Mouse (Mus musculus) cortical plate, adult 2 months (tissue): ENCODE results near the gene Prr15. TPM values are rescaled to one million over a fixed set of nuclear protein-coding genes. Genes with fewer than 3 reads are reported as not detected.
A peak's percentile ranks its signal among the peaks of the same experiment; 100 is the strongest.

ENCODE experiments used
- H3K27ac ChIP-seq: fragments of 200-500 bp; 2 replicates; pipeline ENCODE4 v1.5.1; 2012; ENCODE audit warnings: low read length, control low read depth, inconsistent platforms; ENCODE audit not compliant: insufficient read depth
- H3K4me1 ChIP-seq: fragments of 200-500 bp; 2 replicates; pipeline ENCODE4 v1.6.1; 2011; ENCODE audit warnings: low read length; ENCODE audit not compliant: control insufficient read depth, insufficient read depth
- H3K4me3 ChIP-seq: fragments of 200-500 bp; 2 replicates; pipeline ENCODE4 v1.5.1; 2011; ENCODE audit warnings: mild to moderate bottlenecking, low read length, control low read depth; ENCODE audit not compliant: insufficient read depth
- CTCF ChIP-seq: fragments of 200-500 bp; IDR thresholded peaks from 2 replicates; pipeline ENCODE4 v1.5.1; 2011; ENCODE audit warnings: mild to moderate bottlenecking, control low read depth, low read length; ENCODE audit not compliant: insufficient read depth; ENCODE audit errors: extremely low read depth
- POLR2A ChIP-seq: fragments of 200-500 bp; IDR thresholded peaks from 2 replicates; pipeline ENCODE4 v1.6.1; 2011; ENCODE audit warnings: mild to moderate bottlenecking, low read length, control low read depth; ENCODE audit not compliant: insufficient read depth; ENCODE audit errors: extremely low read depth
- polyA plus RNA-seq: library from polyadenylated mRNA; depleted of rRNA; stranded (reverse); fragments of >200 nt; gene quantifications from 2 replicates; pipeline ENCODE4 v1.2.3, GENCODE M21; 2012; rRNA removed

Gene Prr15
- polyA plus RNA-seq, result 1.0 and 1.1 TPM in 2 replicates

- TF ChIP-seq CTCF (no peak), POLR2A (no peak)
- Histone ChIP-seq H3K4me1 (no peaks in the 10 kb centered on the region; the same call in 1 of the 2 replicates), H3K4me3 (peak within 1 kb of the TSS; percentile 74), H3K27ac (no peak within 1 kb of the TSS)
These were observed at the start of gene Prr15 for GRCm38 (mm10) chr6:54325246-54325885. Prr15 (plus strand) TSS chr6:54325835.

GRCm38 (mm10) chr6:54277234-54277633 lies 48.4 kb upstream of the Prr15 start:
- Histone ChIP-seq H3K4me3 (no peak overlapping the region), H3K4me1 (peaks cover 1% of the 10 kb centered on the region; the same call in 1 of the 2 replicates), H3K27ac (0 out of 2 replicates have a peak overlapping the region, but pooled peaks have one; percentile 29)
- TF ChIP-seq POLR2A (no peak), CTCF (no peak)

- H3K4me1 ChIP-seq, result peaks cover 1% of the 10 kb centered on the region; the same call in 1 of the 2 replicates
- no peak for TF ChIP-seq CTCF
- TF ChIP-seq POLR2A, result no peak
- no peak overlapping the region for H3K27ac ChIP-seq
- no peak overlapping the region for H3K4me3 ChIP-seq
These were observed 47.8 kb upstream of the Prr15 start for GRCm38 (mm10) chr6:54277828-54278227.

GRCm38 (mm10) chr6:54278613-54279012 lies 47.0 kb upstream of the Prr15 start:
- Histone ChIP-seq H3K4me1 (peaks cover 1% of the 10 kb centered on the region; the same call in 1 of the 2 replicates), H3K4me3 (no peak overlapping the region), H3K27ac (no peak overlapping the region)
- TF ChIP-seq CTCF, result no peak
- TF ChIP-seq POLR2A, result no peak

GRCm38 (mm10) chr6:54279391-54279790 lies 46.2 kb upstream of the Prr15 start:
- Histone ChIP-seq H3K4me3 (no peak overlapping the region), H3K4me1 (peaks cover 1% of the 10 kb centered on the region; the same call in 1 of the 2 replicates), H3K27ac (no peak overlapping the region)
- no peak for TF ChIP-seq POLR2A
- no peak for TF ChIP-seq CTCF

GRCm38 (mm10) chr6:54280248-54280647 lies 45.4 kb upstream of the Prr15 start:
- TF ChIP-seq CTCF (no peak), POLR2A (no peak)
- Histone ChIP-seq H3K27ac (no peak overlapping the region), H3K4me3 (no peak overlapping the region), H3K4me1 (peaks cover 1% of the 10 kb centered on the region; the same call in 1 of the 2 replicates)

GRCm38 (mm10) chr6:54283299-54283698 lies 42.3 kb upstream of the Prr15 start:
- no peak overlapping the region for H3K27ac ChIP-seq
- no peak for TF ChIP-seq POLR2A
- no peak for TF ChIP-seq CTCF

GRCm38 (mm10) chr6:54284167-54284711 lies 41.4 kb upstream of the Prr15 start:
- TF ChIP-seq CTCF (no peak), POLR2A (no peak)
- H3K4me1 ChIP-seq, result no peaks in the 10 kb centered on the region; the same call in 1 of the 2 replicates
- H3K4me3 ChIP-seq, result no peak overlapping the region
- no peak overlapping the region for H3K27ac ChIP-seq

More at GRCm38 (mm10) chr6:54283299-54283698, 42.3 kb upstream of the Prr15 start:
- Histone ChIP-seq H3K4me3 (no peak overlapping the region), H3K4me1 (no peaks in the 10 kb centered on the region; the same call in 1 of the 2 replicates)

- Histone ChIP-seq H3K4me1 (no peaks in the 10 kb centered on the region; the same call in 1 of the 2 replicates), H3K27ac (no peak overlapping the region), H3K4me3 (no peak overlapping the region)
- TF ChIP-seq POLR2A, result no peak
- TF ChIP-seq CTCF, result no peak
These were observed 38.8 kb upstream of the Prr15 start for GRCm38 (mm10) chr6:54286813-54287212.
